Mouse (Mus musculus) small intestine, adult 2 months (tissue): Measurements from ENCODE around the gene Lnx1. TPM values are rescaled to one million over a fixed set of nuclear protein-coding genes. Genes with fewer than 3 reads are reported as not detected.

ENCODE experiments used
- H3K27ac ChIP-seq: fragments of 200-500 bp; 2 replicates; pipeline ENCODE4 v1.5.1; 2012; ENCODE audit warnings: low read depth, low read length, control low read depth, inconsistent platforms; ENCODE audit not compliant: insufficient read depth
- H3K27me3 ChIP-seq: fragments of 200-500 bp; 2 replicates; pipeline ENCODE4 v1.6.1; 2012; ENCODE audit warnings: mild to moderate bottlenecking, moderate library complexity, low read length, inconsistent platforms; ENCODE audit not compliant: control insufficient read depth, insufficient read depth
- H3K36me3 ChIP-seq: fragments of 200-500 bp; 2 replicates; pipeline ENCODE4 v1.6.1; 2012; ENCODE audit warnings: mild to moderate bottlenecking, low read length, control low read depth, inconsistent platforms; ENCODE audit not compliant: control insufficient read depth, insufficient read depth
- H3K4me1 ChIP-seq: fragments of 200-500 bp; 2 replicates; pipeline ENCODE4 v1.6.1; 2012; ENCODE audit warnings: low read length, inconsistent platforms, mixed read lengths; ENCODE audit not compliant: control insufficient read depth, insufficient read depth, insufficient read length
- H3K4me3 ChIP-seq: fragments of 200-500 bp; 2 replicates; pipeline ENCODE4 v1.5.1; 2012; ENCODE audit warnings: low read depth, mild to moderate bottlenecking, control low read depth, inconsistent platforms, low read length, moderate library complexity
- CTCF ChIP-seq: fragments of 200-500 bp; IDR thresholded peaks from 2 replicates; pipeline ENCODE4 v1.5.1; 2012; ENCODE audit warnings: low read depth, mild to moderate bottlenecking, control low read depth, inconsistent platforms, low read length, moderate library complexity, mixed read lengths; ENCODE audit not compliant: insufficient replicate concordance, insufficient read length; ENCODE audit errors: extremely low read depth
- POLR2A ChIP-seq: fragments of 200-500 bp; IDR thresholded peaks from 2 replicates; pipeline ENCODE4 v1.6.1; 2012; ENCODE audit warnings: low read depth, mild to moderate bottlenecking, control low read depth, inconsistent platforms, low read length, moderate library complexity
- WGBS: fragments of 180-500 bp; shearing (Covaris S2); methylation state at CpG from one replicate; pipeline ENCODE4 v1.1.7; 2018; 5-methylcytosine and 5-hydroxymethylcytosine counted together
- polyA plus RNA-seq: library from polyadenylated mRNA; depleted of rRNA; stranded (reverse); fragments of >200 nt; gene quantifications from 2 replicates; pipeline ENCODE4 v1.2.3, GENCODE M21; 2012

Lnx1 gene
- polyA plus RNA-seq, 1 experiment: 21.1 TPM

GRCm38 (mm10) chr5:74683832-74684231, 18.9 kb downstream of the Lnx1 start:
- TF ChIP-seq CTCF: no peak
- no peak for TF ChIP-seq POLR2A
- Histone ChIP-seq H3K4me3 (no peak overlapping the region), H3K36me3 (peaks cover 25% of the 10 kb centered on the region), H3K4me1 (peaks cover 20% of the 10 kb centered on the region), H3K27ac (no peak overlapping the region), H3K27me3 (no peaks in the 10 kb centered on the region)
- WGBS: 60% methylated on average over 2 of the region's 2 CpGs

- TF ChIP-seq CTCF (no peak), POLR2A (no peak)
- H3K27ac ChIP-seq: no peak overlapping the region
- WGBS: 94% methylated on average over 1 of the region's 1 CpGs
- H3K36me3 ChIP-seq: peaks cover 25% of the 10 kb centered on the region
- peaks cover 16% of the 10 kb centered on the region for H3K4me1 ChIP-seq
- H3K4me3 ChIP-seq: no peak overlapping the region
- no peaks in the 10 kb centered on the region for H3K27me3 ChIP-seq
These were observed 20.0 kb downstream of the Lnx1 start for GRCm38 (mm10) chr5:74682735-74683134.

- no peak overlapping the region for H3K27ac ChIP-seq
These were observed 23.1 kb downstream of the Lnx1 start for GRCm38 (mm10) chr5:74679631-74680030.

GRCm38 (mm10) chr5:74678693-74679092, 24.0 kb downstream of the Lnx1 start:
- H3K36me3 ChIP-seq: peaks cover 17% of the 10 kb centered on the region
- no peak overlapping the region for H3K27ac ChIP-seq
- no peaks in the 10 kb centered on the region for H3K27me3 ChIP-seq
- 68% methylated on average over 5 of the region's 5 CpGs for WGBS
- no peaks in the 10 kb centered on the region for H3K4me1 ChIP-seq
- H3K4me3 ChIP-seq: no peak overlapping the region
- no peak for TF ChIP-seq CTCF
- TF ChIP-seq POLR2A: no peak

More at GRCm38 (mm10) chr5:74679631-74680030, 23.1 kb downstream of the Lnx1 start:
- TF ChIP-seq CTCF (no peak), POLR2A (no peak)
- Histone ChIP-seq H3K27me3 (no peaks in the 10 kb centered on the region), H3K36me3 (peaks cover 16% of the 10 kb centered on the region), H3K4me3 (no peak overlapping the region), H3K4me1 (peaks cover 3% of the 10 kb centered on the region; the same call in 1 of the 2 replicates)
- WGBS: 74% methylated on average over 7 of the region's 7 CpGs

- H3K27me3 ChIP-seq: no peaks in the 10 kb centered on the region
- H3K36me3 ChIP-seq: peaks cover 16% of the 10 kb centered on the region
- TF ChIP-seq CTCF: no peak
- no peak for TF ChIP-seq POLR2A
- H3K4me3 ChIP-seq: no peak overlapping the region
- WGBS: 75% methylated on average over 19 of the region's 19 CpGs
- no peaks in the 10 kb centered on the region for H3K4me1 ChIP-seq
- H3K27ac ChIP-seq: no peak overlapping the region
These were observed 25.0 kb downstream of the Lnx1 start for GRCm38 (mm10) chr5:74677399-74678338.

- 88% methylated on average over 5 of the region's 5 CpGs for WGBS
- TF ChIP-seq POLR2A (no peak), CTCF (no peak)
These were observed 30.2 kb downstream of the Lnx1 start for GRCm38 (mm10) chr5:74672556-74672955.

GRCm38 (mm10) chr5:74670877-74671276, 31.8 kb downstream of the Lnx1 start:
- Histone ChIP-seq H3K27ac (no peak overlapping the region), H3K36me3 (peaks cover 9% of the 10 kb centered on the region; the same call in 1 of the 2 replicates), H3K4me1 (no peaks in the 10 kb centered on the region), H3K27me3 (no peaks in the 10 kb centered on the region), H3K4me3 (no peak overlapping the region)
- WGBS: 70% methylated on average over 3 of the region's 3 CpGs
- TF ChIP-seq CTCF (no peak), POLR2A (no peak)

More at GRCm38 (mm10) chr5:74672556-74672955, 30.2 kb downstream of the Lnx1 start:
- no peaks in the 10 kb centered on the region for H3K27me3 ChIP-seq
- no peak overlapping the region for H3K27ac ChIP-seq
- H3K4me3 ChIP-seq: no peak overlapping the region
- no peaks in the 10 kb centered on the region for H3K4me1 ChIP-seq
- H3K36me3 ChIP-seq: peaks cover 9% of the 10 kb centered on the region; the same call in 1 of the 2 replicates
